Mouse (Mus musculus) ES-E14 (cell line): ENCODE results near the gene Zfyve1.

ENCODE experiments used
- CHD2 ChIP-seq: IDR thresholded peaks from 2 replicates; pipeline ENCODE4 v1.6.1; 2014; ENCODE audit warnings: mild to moderate bottlenecking, low read depth, low read length, inconsistent platforms
- MAFK ChIP-seq: IDR thresholded peaks from 2 replicates; pipeline ENCODE4 v1.6.1; 2014; ENCODE audit warnings: mild to moderate bottlenecking, low read depth, low read length, inconsistent platforms; ENCODE audit not compliant: insufficient read depth
- ZC3H11A ChIP-seq: IDR thresholded peaks from 2 replicates; pipeline ENCODE4 v1.6.1; 2012; ENCODE audit warnings: low read depth, mild to moderate bottlenecking, inconsistent platforms, low read length, borderline replicate concordance

- TF ChIP-seq CHD2 (no peak), MAFK (no peak), ZC3H11A (no peak)
Measured at GRCm38 (mm10) chr12:83594454-83595040, 2.5 kb downstream of the Zfyve1 start.
